Mouse (Mus musculus) erythroblast, adult 5-6 weeks (primary cell): Measurements from ENCODE around the gene Tnfsfm13. TPM values are rescaled to one million over a fixed set of nuclear protein-coding genes. Genes with fewer than 3 reads are reported as not detected.

Source experiments
- ATAC-seq: replicated peaks from 2 replicates; pipeline ENCODE4 v1.8.0; 2016; ENCODE audit warnings: moderate number of reproducible peaks, mild to moderate bottlenecking, moderate TSS enrichment, inconsistent platforms; ENCODE audit not compliant: poor library complexity, low FRiP score, severe bottlenecking
- total RNA-seq, 2 experiments: library from RNA; stranded (forward) in 1 of 2; stranded (reverse) in 1 of 2; fragments of 150-400 nt in 1 of 2; fragments of 200-764, 138-1000 nt in 1 of 2; gene quantifications; 2 replicates each; pipeline versions ENCODE4 v1.2.3 to v1.2.4; 2015 to 2017; ENCODE audit warnings: low replicate concordance in 2 of 2

Gene Tnfsfm13
- total RNA-seq, 2 experiments from 2014 or later = 0.38 to 2.8 TPM

DNA sequence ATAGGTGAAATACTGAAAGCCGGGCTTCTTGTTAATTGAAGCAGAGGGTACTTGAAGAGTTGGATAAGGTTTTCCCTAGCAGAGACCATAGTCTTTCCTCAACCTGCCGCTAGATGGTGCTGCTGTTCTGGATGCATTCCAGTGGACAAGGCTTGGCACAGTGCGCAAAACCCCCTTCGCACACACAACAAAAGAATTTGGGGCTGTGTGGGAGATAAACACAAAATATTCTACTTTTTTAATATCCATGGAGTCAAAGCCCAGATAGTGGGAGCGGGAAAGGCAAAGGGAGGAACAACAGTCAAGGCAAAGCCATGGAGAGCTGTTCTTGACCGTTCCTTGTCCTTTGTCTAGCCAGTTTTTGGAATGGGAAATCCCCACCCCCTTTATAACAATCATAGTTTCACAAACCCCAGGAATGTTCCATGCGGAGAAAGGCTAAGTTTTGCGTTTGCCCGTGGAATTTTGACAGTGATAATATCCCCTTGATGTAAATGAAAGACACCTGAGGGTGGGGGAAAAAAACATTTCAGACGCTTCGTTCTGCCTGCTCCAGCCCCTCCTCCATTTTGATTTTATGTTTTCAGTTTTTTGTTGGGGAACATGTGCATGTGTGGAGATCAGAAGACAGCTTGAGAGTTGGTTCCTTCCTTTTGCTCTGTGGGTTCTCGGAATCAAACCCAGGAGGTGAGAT, 12.9 kb downstream of the Tnfsfm13 start:
- peak; percentile 74 for ATAC-seq

DNA sequence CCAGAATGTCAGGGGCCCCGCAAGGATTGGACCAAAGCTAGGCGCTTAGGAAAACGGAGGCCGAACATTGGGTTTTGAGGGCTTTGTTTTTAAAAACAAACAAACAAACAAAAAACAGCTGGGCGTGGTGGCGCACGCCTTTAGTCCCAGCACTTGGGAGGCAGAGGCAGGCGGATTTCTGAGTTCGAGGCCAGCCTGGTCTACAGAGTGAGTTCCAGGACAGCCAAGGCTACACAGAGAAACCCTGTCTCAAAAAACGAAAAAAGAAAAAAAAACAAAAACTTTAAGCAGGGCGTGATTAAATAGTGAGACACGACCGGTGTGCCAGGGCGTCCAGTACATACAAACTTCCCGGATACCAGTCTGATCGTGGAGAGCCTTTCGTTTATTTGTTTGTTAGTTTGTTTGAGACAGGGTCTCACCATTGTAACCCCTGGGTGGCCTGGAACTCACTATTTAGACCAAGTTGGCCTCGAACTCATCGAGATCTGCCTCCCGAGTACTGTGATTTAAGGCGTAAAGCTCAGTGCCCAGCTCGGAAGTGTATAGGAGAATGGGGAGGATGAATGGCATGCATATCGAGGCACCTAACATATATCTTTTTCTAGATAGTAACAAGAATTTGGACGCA, 13.6 kb downstream of the Tnfsfm13 start:
- ATAC-seq = 0 out of 2 replicates have a peak, but pooled peaks have one; percentile 3

DNA sequence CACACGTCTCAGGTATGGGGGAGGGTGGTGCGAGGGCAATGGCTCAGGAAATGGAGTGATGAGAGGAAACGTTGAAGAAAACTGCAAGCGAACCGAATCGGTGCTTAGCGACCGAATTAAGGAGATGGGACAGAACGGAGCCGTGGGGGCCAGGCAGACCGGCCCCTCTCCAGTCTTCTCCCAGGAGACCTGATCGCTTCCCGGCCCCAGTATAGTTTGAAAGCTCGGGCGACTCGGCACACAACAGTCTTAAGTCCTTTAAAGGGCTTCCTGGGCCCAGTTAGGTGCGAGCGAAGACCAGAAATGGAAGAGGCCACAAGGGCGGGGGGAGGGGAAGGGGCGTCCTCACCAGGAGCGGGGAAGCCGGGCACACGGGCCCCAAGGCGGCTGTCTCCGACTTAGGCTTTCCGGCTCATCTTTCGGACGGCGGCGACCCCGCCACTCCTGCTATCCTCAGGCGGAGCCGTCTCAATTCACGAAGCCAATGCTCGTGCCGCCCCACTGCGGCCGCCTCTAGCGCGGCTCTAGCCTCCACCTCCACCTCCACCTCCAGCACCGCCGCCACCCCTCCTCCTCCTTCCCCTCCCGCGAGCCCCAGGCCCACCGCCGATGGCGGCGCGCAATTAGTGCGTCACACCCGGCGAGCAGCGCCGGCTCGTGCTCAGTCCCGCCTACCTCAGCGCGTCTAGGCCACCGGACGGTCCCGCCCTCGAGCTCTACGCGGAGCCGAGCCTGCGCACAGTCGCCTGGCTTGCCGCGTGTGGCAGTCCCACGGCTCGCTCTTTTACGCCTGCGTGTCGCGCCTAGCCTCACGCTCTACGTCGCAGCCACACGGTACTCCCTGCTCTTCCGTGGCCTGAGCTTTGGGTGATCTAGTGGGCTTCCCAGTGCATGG, 14.3 kb downstream of the Tnfsfm13 start, which contains the start of gene Senp3:
Gene Senp3, minus strand, starts transcription at position 771 of the 895 bp plus-strand sequence.
- peak; percentile 89 for ATAC-seq

DNA sequence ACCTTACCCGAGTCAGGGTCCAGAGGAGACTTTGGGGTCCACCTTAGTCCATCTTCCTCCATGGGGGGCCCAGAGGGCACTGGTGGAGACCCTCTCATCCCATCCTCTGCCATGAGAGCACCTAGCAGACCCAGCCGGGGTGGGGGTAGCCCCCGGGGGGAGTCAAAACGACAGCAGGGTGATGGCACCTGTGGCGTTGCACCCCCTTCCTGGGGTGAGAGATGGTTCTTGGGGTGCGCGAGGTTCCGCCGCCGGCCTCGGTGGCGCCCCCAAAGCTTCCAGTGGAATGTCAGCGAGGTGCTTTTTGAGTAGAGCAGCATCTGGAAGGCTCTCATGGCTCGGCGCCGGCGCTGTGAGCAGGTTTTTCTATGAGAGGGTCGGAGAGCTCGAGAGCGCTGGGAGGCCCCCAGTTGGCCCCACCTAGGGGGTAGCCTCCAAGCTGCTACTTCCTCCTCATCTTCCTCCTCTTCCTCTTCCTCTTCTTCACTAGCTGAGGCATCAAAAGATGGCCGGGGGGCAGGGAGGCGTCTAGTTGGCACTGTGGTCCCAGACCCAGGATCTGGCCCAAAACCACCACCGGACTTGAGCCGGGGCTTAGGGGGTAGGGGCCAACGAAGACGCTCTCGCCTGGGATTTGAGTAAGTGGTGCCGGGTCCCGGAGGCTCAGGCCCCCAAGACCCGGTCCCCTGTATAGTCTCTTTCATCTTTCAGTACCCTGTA, 15.6 kb downstream of the Tnfsfm13 start:
- ATAC-seq = no peak

DNA sequence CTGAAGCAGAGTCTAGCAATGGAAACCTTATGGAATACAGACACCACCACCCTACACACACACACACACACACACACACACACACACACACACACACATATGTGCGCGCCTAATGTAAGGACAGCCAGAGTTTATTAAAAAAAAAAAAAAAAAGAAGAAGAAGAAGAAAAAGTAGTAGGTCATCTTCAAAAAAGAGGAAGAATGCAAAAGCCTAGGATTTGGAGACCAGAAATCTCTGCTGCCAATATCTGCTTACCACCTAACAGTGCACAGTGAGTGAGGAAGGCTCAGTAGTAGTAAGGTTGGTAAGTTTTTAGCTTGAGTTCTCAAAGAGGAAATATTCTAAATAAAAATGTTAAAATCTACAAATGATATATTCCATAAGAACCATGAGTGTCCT, 16.8 kb downstream of the Tnfsfm13 start:
- ATAC-seq = no peak

DNA sequence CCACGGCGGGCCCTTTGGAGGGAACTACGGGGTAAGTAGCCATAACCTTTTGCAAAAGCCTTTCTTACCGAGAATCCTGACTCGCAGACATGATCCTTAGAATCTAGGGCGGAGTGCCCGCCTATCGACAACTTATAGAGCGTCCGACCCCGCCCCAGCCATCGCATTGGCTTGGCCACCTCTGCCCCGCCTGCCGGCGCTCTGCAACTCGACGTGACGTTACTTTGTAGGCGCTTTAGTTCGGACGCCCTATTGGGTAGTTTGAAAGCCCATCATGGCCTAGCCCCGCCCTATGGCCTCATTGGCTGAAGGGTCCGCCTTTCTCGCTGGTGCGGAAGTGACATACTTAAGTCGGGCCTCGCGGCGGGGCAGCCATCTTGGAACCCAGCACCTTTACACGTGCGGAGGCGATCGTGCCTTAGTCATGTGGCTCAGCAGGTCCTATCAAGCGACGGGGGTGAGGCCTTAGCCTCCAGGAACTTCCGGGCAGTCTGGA, 23.6 kb downstream of the Tnfsfm13 start, which contains the start of gene Eif4a1:
Gene Eif4a1, minus strand, starts transcription at position 213 of the 496 bp plus-strand sequence.
- peak; percentile 90 for ATAC-seq

GRCm38 (mm10) chr11:69671726-69672124, 24.2 kb downstream of the Tnfsfm13 start:
- peak; percentile 7 for ATAC-seq

GRCm38 (mm10) chr11:69670786-69671725, 24.8 kb downstream of the Tnfsfm13 start:
- peak; percentile 72 for ATAC-seq

GRCm38 (mm10) chr11:69666665-69667005, 29.3 kb downstream of the Tnfsfm13 start:
- ATAC-seq = no peak

GRCm38 (mm10) chr11:69665961-69666664, 29.8 kb downstream of the Tnfsfm13 start, which contains the start of gene Cd68:
Gene Cd68 (minus strand): TSS chr11:69666153.
- ATAC-seq = no peak

DNA sequence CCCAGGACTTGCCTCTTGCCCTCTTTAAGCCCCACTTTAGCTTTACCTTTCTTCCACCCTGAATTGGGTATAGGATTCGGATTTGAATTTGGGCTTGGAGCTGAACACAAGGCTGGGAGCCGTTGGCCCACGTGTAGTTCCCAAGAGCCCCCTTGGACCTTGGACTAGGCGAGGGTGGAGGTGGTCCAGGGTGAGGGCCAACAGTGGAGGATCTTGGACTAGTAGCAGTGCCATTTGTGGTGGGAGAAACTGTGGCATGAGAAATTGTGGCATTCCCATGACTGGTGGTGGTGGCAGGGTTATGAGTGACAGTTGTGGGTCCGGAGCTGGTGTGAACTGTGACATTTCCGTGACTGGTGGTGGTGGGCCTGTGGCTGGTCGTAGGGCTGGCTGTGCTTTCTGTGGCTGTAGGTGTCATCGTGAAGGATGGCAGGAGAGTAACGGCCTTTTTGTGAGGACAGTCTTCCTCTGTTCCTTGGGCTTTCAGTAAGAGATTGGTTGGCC, 30.4 kb downstream of the Tnfsfm13 start:
- ATAC-seq = no peak

DNA sequence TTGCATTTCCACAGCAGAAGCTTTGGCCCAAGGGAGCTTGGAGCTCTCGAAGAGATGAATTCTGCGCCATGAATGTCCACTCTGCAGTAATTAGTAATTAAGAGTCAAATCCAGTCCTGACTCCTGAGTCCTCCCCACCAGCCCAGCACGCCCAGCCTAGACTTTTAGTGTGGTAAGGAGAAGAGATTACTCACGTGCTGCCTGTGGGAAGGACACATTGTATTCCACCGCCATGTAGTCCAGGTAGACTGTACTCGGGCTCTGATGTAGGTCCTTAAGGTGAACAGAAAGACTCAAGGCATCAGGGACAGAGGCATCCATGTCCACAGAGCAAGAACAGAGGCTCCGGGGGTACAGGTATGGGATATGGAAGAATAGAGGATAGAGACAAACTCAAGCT, 31.1 kb downstream of the Tnfsfm13 start:
- ATAC-seq = no peak

DNA sequence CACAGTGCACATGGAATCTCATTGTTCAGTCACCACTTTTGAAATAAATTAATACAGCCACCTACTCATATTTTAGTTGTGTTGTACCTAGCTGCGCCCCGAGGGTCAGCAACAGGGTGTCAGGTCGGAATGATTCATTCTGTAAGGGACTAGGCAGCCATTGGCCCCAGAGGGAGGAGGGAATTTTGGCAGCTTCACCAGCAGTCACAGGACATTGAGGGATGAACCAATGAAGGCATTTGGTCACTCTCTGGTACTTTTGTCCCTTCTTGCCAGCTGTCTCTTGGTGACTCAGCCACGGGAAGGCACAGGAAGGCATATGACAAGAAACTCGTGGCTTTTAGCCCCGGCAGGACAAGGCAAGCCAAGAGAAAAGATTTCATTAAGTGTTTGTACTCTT, 32.1 kb downstream of the Tnfsfm13 start:
- ATAC-seq = no peak

GRCm38 (mm10) chr11:69662967-69663671, 32.8 kb downstream of the Tnfsfm13 start:
- no peak for ATAC-seq

DNA sequence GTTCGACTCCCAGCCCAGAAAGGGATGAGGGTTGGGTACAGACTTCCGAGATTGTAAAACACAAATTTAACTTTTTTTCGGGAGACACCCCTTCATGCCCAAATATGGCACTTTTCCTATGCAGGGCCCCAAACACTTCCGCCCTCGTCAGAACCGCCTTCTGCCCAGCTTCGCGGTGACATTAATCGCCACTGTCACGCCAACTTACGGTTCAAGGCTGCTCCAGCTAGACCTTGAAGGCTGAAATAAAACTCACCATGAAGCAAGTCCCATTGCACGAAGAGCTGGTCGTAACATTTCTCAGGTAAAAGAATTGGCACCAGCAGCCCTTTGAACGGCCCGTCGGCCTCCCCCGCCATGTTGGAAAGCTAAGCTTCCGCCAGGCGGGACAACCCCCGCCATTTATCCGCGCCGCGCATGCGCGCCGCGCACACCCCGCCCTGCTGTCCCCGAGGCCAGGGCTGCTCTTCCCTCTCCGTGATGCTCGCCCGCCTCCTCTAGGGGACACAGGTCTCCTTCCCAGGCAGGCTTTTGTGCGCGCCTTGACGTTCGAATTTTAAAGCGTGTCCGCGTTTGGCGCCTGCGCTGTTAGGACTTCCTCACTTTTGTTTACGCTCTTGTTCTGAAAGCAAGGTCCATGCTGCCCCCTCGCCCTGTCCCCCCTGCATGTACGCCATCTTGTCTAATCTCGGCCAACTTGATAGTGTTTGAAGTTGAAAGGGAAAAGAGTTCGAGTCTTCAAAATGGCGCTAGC, 33.5 kb downstream of the Tnfsfm13 start, which contains the start of gene Mpdu1:
Gene Mpdu1, minus strand, starts transcription at position 430 of the 754 bp plus-strand sequence.
- peak; percentile 93 for ATAC-seq

DNA sequence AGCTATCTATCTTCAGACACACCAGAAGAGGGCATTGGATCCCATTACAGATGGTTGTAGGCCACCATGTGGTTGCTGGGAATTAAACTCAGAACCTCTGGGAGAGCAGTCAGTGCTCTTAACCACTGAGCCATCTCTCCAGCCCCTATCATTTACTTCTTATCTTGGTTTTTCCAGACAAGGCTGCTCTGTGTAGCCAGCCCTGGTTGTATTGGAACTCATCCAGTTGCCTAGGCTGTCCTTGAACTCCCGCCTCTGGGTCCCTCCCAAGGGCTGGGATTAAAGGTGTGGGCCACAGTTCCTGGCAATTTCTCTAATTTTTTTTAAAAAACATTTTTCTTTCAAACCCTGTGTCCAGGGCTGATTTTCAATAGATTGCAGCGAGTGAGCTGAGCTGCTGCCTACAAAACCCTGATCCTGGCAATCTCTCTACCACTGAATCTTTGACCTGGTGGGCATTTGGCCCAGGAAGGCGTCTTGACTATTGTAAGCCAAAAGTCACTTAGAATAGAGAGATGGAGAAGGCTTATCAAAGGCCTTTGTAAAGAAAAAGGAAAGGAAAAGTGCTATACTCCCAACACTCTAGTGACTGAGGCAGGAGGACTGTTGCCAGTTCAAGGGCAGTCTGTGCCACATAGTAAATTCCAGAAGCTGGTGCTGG, 34.5 kb downstream of the Tnfsfm13 start:
- no peak for ATAC-seq
